Mouse (Mus musculus) embryo, embryonic 11.5 days (tissue): ENCODE results near the gene Sspn.

ENCODE experiments used
- DNase-seq: peaks from one replicate; pipeline ENCODE4 v3.0.0-alpha.2; 2012; ENCODE audit warnings: low read depth, low spot score

Gene Sspn

GRCm38 (mm10) chr6:145931341-145931740 lies at the start of gene Sspn:
Gene Sspn, plus strand, starts transcription at chr6:145931641.
- no peak for DNase-seq

GRCm38 (mm10) chr6:145883010-145883409 lies 48.4 kb upstream of the Sspn start:
- no peak for DNase-seq

- DNase-seq: no peak
Observed at GRCm38 (mm10) chr6:145883668-145884067, 47.8 kb upstream of the Sspn start.

DNA sequence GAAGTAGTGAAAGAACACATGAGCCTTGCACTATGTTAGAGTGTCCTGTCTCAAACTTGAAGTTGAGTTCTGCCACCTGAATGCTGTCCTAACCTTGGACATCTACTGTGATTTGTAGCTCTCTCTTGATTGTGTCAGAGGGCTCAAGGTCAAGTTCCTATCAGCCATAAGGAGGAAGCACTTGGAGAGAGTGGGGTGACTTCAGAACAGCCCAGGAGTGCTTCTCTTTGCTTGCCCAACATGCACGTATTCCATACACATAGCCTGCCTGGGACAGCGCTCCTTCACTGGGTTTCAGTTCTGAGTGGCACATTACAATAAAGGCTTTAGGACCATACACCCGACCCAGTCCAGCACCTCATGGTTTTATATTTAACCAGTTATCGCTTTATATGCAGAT lies 46.4 kb upstream of the Sspn start:
- DNase-seq: no peak

DNA sequence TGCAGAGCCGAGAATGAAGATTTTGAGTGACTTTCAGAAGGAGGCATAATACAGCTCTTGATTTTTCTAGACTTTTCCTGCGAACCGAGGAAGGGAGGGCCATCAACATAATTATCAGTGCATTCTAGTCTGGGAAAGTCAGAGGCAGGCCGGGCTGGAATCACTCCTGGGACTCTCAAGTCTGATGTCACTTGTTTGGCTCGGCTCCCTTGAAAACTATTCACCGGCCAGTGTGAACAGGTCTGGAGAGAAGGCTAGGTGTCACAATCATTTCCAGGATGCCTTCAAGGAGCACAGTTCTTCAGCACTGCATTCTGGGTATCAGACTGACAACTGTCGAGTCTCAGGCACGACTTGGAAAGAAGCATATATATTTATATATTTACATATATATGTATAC lies 45.2 kb upstream of the Sspn start:
- DNase-seq: no peak

DNA sequence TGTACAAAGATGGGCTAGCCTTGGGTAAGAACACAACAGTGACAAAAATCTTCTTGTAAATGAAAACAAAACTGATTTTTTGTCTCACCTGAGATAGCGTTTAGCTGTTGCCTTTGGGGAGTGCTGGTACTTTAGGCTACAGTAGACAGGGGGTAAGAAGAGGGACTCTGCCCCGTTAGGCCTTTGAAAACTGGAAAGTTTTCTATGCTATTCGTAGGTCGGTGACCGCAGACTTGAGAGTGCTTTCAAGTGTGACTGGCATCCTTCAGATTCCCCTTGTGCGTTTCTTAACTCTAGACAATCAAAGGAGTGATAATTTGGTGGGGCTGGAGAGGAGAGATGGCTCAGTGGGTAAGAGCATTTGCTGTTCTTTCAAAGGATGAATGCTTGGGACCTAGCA lies 43.7 kb upstream of the Sspn start:
- DNase-seq: no peak

DNA sequence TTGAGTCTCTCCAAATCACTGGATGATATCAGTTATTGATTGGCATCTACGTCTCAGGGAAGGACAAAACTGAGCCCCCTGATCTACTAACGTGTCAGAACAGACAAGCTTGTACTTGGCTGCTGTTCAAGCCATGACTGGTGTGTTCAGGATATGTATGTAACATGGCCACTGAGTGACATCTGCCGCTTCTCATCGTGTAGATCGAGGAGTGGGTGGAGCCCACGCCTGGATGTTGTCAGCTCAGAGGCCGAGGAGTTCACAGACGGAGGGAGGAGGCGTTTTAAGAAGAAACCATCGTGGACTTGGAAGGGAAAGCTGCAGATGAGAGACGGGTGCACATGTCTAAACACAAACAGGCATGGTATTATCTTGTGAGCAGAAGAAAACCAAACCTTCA lies 39.5 kb upstream of the Sspn start:
- no peak for DNase-seq

GRCm38 (mm10) chr6:145892381-145893265 lies 38.8 kb upstream of the Sspn start:
- no peak for DNase-seq

DNA sequence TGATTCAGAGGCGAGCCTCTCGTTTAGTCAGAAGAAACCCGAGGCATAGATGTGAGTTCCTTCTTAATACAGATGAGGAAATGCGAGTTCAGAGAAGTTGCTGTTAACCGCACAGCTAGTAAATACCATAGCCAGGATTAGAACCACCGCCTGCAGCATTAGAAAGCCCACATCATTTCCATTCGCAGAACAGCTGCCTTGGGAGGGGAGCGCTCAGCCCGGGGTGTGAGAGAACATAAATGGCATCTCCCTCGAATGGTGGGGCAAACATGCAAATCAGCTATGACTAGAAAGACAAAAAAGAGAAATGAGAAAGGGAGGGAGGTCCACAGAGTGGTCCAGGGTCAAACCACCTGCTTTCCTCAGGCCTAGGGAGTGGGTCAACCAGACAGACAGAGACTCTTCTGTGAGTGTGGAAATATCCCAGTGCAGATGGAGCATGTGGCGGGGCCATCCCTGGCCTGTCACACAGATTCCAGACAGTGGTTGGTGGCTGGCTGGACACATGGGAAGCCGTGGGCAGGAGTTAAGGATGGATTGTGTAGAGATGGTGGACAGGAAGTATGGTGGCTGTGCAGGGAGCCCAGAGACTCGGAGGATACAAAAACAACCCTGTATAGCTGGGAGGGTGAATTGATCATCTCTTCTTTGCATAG lies 37.9 kb upstream of the Sspn start:
- no peak for DNase-seq

- DNase-seq: no peak
Observed at GRCm38 (mm10) chr6:145894669-145895342, 36.6 kb upstream of the Sspn start.

DNA sequence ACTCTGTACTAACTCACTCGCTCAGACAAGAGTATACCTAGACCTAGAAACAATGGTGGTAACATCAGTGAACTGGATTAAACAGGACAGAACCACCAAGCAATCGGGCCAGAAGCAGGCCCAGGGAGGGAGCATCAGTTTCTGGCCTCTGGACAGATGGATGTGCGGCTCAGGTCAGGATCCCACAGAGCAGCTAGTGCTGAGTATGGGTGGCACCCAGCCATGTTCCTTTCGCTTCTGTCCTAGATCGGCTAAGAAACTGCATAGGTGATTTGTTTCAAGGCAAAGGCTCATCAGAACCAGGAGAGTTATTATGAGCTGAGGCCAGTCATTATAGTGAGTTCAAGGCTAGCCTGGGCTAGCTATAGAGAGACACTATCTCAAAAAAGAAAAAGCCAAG lies 27.3 kb upstream of the Sspn start:
- no peak for DNase-seq

GRCm38 (mm10) chr6:145904616-145905015 lies 26.8 kb upstream of the Sspn start:
- DNase-seq: no peak

DNA sequence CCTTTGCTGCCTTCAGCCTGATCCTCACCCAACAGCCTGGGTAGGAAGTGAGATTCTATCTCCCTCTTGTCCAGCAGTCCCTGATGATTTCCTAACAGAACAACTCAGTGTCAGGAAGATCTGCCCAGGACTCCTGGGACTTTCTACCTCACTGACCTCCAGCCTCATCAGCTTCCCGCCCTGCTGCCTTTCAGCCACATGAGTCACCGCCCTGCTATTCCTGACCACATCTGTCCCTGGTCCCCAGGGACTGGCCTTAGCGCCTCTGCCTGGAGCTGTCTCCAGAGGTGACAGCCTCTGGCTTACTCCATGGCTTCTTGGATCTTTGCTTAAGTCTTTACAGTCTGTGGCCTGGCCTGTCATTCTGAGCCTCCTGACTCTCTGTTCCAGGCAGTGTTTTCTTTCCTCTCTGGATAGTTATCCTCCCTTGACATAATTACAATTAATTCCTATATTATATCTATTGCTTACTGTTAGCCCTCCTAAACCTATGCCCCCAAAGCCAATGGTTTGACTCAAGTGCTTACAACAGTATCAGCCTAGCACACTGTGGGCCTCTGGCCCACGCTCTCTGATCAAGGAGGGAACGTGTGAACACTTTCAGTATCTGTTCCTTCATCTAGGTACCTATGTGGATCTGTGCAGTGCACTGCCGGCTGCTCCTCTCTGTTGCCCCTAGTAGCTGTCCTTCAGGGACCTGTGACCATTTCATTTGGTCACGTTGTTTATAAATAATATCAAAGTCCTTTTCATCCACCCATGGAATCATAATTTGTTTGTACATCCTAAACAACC lies 25.1 kb upstream of the Sspn start:
- no peak for DNase-seq

DNA sequence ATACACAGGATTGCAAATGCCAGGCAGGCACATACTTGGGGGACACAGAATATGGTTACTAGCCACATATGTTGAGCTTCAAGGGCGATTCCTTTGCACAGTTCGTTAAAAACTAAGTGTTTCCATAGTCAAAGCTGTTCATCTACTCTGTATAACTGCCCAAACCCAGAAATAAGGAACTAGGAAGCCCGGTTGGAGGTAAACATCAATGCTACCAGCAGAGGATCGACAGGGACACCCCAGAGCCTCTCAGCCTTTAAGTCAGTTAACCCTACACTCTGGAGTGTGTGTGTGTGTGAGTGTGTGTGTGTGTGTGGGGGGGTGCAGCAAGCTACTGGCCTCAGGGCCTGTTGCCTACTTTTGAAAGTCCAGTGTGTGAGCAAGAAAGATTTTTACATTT lies 21.5 kb upstream of the Sspn start:
- no peak for DNase-seq

- DNase-seq: no peak
Observed at GRCm38 (mm10) chr6:145910469-145911426, 20.7 kb upstream of the Sspn start.

DNA sequence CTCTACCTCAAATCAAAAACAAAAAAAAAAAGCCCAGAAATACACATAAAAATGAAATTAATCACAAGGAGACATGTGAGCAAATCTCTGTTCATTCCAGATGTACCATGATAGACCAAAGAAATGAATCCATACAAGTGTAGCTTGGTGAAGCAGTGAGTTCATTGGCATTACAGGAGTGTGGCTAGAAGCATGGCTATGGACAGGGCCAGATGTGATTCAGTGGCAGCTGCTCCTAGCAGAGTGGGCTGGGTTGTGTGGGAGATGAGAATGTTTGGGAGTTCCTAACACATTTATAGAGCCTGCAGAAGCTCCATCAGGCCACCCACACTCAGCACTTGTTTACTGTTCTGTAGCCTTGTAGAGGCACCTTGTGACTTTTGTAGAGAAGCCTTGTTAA lies 19.2 kb upstream of the Sspn start:
- DNase-seq: no peak

DNA sequence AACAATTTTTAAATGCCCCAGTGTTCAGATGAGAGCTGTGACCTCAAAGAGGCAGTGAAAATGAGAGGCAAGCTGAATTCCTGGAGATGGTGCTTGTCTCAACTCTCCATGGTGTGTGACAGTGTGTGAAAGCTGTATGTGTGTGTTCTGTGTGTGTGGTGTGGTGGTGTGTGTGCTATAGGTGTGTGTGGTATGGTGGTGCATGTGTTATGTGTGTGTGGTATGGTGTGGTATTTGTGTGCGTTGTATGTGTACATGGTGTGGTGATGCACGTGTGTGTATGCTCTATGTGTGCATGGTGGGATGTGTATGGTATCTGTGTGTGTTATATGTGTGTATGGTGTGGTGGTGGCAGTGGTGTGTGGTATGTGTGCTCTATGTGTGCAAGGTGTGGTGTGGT lies 16.0 kb upstream of the Sspn start:
- no peak for DNase-seq

- DNase-seq: no peak
Observed at GRCm38 (mm10) chr6:145916401-145916800, 15.0 kb upstream of the Sspn start.

DNA sequence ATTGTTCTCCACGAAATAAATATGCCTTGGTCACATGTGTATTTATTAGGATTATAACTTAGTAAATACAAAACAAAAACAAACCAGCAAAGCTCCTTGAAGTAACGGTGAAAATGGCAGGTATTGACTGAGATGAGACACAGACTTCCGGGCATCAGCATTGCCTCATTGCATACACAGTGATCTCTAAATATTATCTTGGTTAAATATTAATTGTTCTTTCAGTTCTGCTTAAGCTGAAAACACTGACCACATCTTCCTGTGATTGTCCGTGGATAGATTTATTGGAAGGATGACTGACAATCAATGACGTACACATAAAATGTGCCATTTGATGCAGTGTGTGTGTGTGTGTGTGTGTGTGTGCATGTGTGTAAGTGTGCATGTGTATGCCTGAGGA lies 13.2 kb upstream of the Sspn start:
- no peak for DNase-seq

DNA sequence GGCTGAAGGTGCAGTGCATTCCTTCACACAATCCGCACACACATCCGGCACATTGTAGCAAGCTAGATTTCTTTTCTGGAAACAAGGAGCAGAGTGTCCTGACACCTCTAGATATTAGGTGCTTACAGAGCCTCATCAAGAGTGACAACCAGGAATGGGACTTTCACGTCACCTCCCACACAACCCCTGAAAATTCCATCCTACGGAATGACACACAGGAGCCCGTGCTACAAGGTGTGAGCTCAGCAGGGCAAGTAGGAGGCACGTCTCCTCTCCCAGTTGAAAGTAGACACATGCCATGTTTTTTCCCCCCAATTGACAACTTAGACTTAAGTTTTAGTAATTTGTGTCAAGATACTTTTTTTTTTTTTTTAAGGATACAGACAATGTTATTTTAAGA lies 7.8 kb upstream of the Sspn start:
- DNase-seq: no peak
